In genomic region chr8:29976651-29977350, GRCm38 (mm10) we compare ENCODE assay signal across 29 mouse cellular contexts.
DNase-seq lines count a peak whose midpoint lies in the region; ATAC-seq and TF ChIP-seq lines count a peak whose summit lies in the region.
"Had no signal": no experiment of that assay in that cellular context is flagged by ENCODE, and none has a peak within 500 bp of the region (broad histone marks: within the 10 kb centered on the region; RNA-seq: fewer than 3 reads in every experiment).

No protein-coding gene starts in this region.

- H3K9ac ChIP-seq in midbrain, embryonic 11.5 days (ENCODE audit: low read length), result no peak overlapping the region
- H3K9ac ChIP-seq in midbrain, embryonic 13.5 days (replicated peaks), result no peak overlapping the region
- no peak overlapping the region for H3K9ac ChIP-seq in ES-E14 (ENCODE audit: insufficient read depth, low read depth, low read length, poor library complexity, severe bottlenecking)
- H3K9ac ChIP-seq in intestine, embryonic 16.5 days (ENCODE audit: low read depth, low read length), result no peak overlapping the region
- H3K9ac ChIP-seq: embryonic facial prominence, embryonic 12.5 days; embryonic facial prominence, embryonic 15.5 days; forebrain, postnatal 0 days; heart, embryonic 12.5 days; heart, embryonic 15.5 days; hindbrain, embryonic 14.5 days had no signal

- no peaks in the 10 kb centered on the region for H3K4me1 ChIP-seq in midbrain, embryonic 11.5 days (ENCODE audit: control insufficient read depth, insufficient read depth, low read length)
- H3K4me1 ChIP-seq in midbrain, embryonic 13.5 days (replicated peaks), result peaks cover 13% of the 10 kb centered on the region
- H3K4me1 ChIP-seq in ES-E14 (ENCODE audit: control insufficient read depth in 2 of 2, insufficient read depth in 2 of 2, low read length in 2 of 2, poor library complexity in 1 of 2), result no peaks in the 10 kb centered on the region
- H3K4me1 ChIP-seq in intestine, embryonic 16.5 days (ENCODE audit: control insufficient read depth, insufficient read depth, low read length), result no peaks in the 10 kb centered on the region
- H3K4me1 ChIP-seq: embryonic facial prominence, embryonic 12.5 days; embryonic facial prominence, embryonic 15.5 days; heart, embryonic 12.5 days; heart, embryonic 15.5 days; hindbrain, embryonic 10.5 days had no signal

- no peak overlapping the region for H3K4me3 ChIP-seq in midbrain, embryonic 11.5 days (ENCODE audit: low read depth, low read length)
- no peak overlapping the region for H3K4me3 ChIP-seq in midbrain, embryonic 13.5 days (replicated peaks)
- H3K4me3 ChIP-seq in ES-E14 (ENCODE audit: insufficient read depth in 1 of 2, low read depth in 1 of 2, low read length in 2 of 2, poor library complexity in 1 of 2, severe bottlenecking in 1 of 2), result no peak overlapping the region
- no peak overlapping the region for H3K4me3 ChIP-seq in left cerebral cortex, adult 2 months
- H3K4me3 ChIP-seq in intestine, embryonic 16.5 days (ENCODE audit: low read length), result no peak overlapping the region
- H3K4me3 ChIP-seq: embryonic facial prominence, embryonic 12.5 days; embryonic facial prominence, embryonic 15.5 days; heart, embryonic 12.5 days; heart, embryonic 15.5 days; hindbrain, embryonic 10.5 days had no signal

- in situ Hi-C loops in ES-E14 (cut with MboI; ENCODE audit: low sequenced_read_pairs in 2 of 2, unreplicated experiment in 2 of 2), result no loop called here

- peak; percentile 26 for DNase-seq in midbrain, embryonic 11.5 days (ENCODE audit: low spot score, missing footprints)
- peak; percentile 37 for DNase-seq in ES-E14 (ENCODE audit: low read depth, low spot score)
- peak; percentile 24 for DNase-seq in WW6 (ENCODE audit: low read depth, low spot score)
- no peak for DNase-seq in left cerebral cortex, adult 2 months (ENCODE audit: extremely low spot score in 1 of 2, low spot score in 2 of 2)
- DNase-seq in adrenal gland, postnatal 25 days, result no peak
- DNase-seq: adrenal gland, adult 8-10 months; adrenal gland, postnatal 36 days; B cell, adult 2 months; cerebellum, adult 18-20 months; cerebellum, adult 9-10 months; cerebellum, postnatal 14 days; forebrain, postnatal 0 days; gastrocnemius, postnatal 25 days; heart, adult 18-20 months; heart, postnatal 10 days; heart, postnatal 36 days had no signal

- H3K4me2 ChIP-seq in midbrain, embryonic 11.5 days, result no peak overlapping the region
- H3K4me2 ChIP-seq in midbrain, embryonic 13.5 days (replicated peaks), result no peak overlapping the region
- H3K4me2 ChIP-seq in intestine, embryonic 16.5 days (ENCODE audit: low read depth, low read length), result no peak overlapping the region
- H3K4me2 ChIP-seq: embryonic facial prominence, embryonic 12.5 days; embryonic facial prominence, embryonic 15.5 days; heart, embryonic 12.5 days; heart, embryonic 15.5 days; hindbrain, embryonic 14.5 days had no signal

- no peaks in the 10 kb centered on the region for H3K27me3 ChIP-seq in midbrain, embryonic 11.5 days (ENCODE audit: control insufficient read depth, insufficient read depth, low read length)
- H3K27me3 ChIP-seq in midbrain, embryonic 13.5 days, result no peaks in the 10 kb centered on the region
- H3K27me3 ChIP-seq in intestine, embryonic 16.5 days (replicated peaks; ENCODE audit: control insufficient read depth, insufficient read depth, low read length), result no peaks in the 10 kb centered on the region
- H3K27me3 ChIP-seq: embryonic facial prominence, embryonic 12.5 days; embryonic facial prominence, embryonic 15.5 days; heart, embryonic 12.5 days; heart, embryonic 15.5 days had no signal

- no peak for TF ChIP-seq CTCF in left cerebral cortex, adult 2 months (IDR thresholded peaks at IDR 0.05)

- WGBS in midbrain, embryonic 11.5 days, result 78% methylated on average over 4 of the region's 4 CpGs
- WGBS in midbrain, embryonic 13.5 days, result 71% methylated on average over 4 of the region's 4 CpGs
- 67% methylated on average over 4 of the region's 4 CpGs for WGBS in intestine, embryonic 16.5 days

- no peaks in the 10 kb centered on the region for H3K36me3 ChIP-seq in midbrain, embryonic 11.5 days (ENCODE audit: control insufficient read depth, insufficient read depth, low read length)
- H3K36me3 ChIP-seq in midbrain, embryonic 13.5 days, result no peaks in the 10 kb centered on the region
- no peaks in the 10 kb centered on the region for H3K36me3 ChIP-seq in ES-E14 (ENCODE audit: control insufficient read depth, insufficient read depth, low read length, poor library complexity, severe bottlenecking)
- no peaks in the 10 kb centered on the region for H3K36me3 ChIP-seq in intestine, embryonic 16.5 days (ENCODE audit: control insufficient read depth, insufficient read depth, low read length)
- H3K36me3 ChIP-seq: embryonic facial prominence, embryonic 12.5 days; embryonic facial prominence, embryonic 15.5 days; heart, embryonic 12.5 days; heart, embryonic 15.5 days; hindbrain, embryonic 10.5 days had no signal

- intact Hi-C loops in left cerebral cortex, adult 2 months (cut with DNase I), result no loop called here

- no peak for ATAC-seq in midbrain, embryonic 11.5 days (ENCODE audit: low FRiP score)
- no peak for ATAC-seq in midbrain, embryonic 13.5 days
- no peak for ATAC-seq in intestine, embryonic 16.5 days
- ATAC-seq: activated CD4-positive, CD25-positive, alpha-beta regulatory T cell, adult 4 months; forebrain, embryonic 14.5 days; forebrain, postnatal 0 days; hindbrain, postnatal 0 days; inflammation-experienced regulatory T-cells, adult 6 months; intestine, postnatal 0 days had no signal

- H3K27ac ChIP-seq in midbrain, embryonic 11.5 days (ENCODE audit: low read depth, low read length), result no peak overlapping the region
- no peak overlapping the region for H3K27ac ChIP-seq in midbrain, embryonic 13.5 days
- no peak overlapping the region; the same call in 1 of the 2 replicates for H3K27ac ChIP-seq in ES-E14 (ENCODE audit: insufficient read depth, low read depth, low read length, poor library complexity, severe bottlenecking)
- H3K27ac ChIP-seq in left cerebral cortex, adult 2 months, result no peak overlapping the region
- H3K27ac ChIP-seq in intestine, embryonic 16.5 days (ENCODE audit: low read length), result no peak overlapping the region
- H3K27ac ChIP-seq: embryonic facial prominence, embryonic 12.5 days; embryonic facial prominence, embryonic 15.5 days; heart, embryonic 15.5 days; hindbrain, embryonic 10.5 days; hindbrain, embryonic 14.5 days; hindbrain, postnatal 0 days had no signal

- no peaks in the 10 kb centered on the region for H3K9me3 ChIP-seq in midbrain, embryonic 11.5 days (ENCODE audit: control insufficient read depth, low read length)
- H3K9me3 ChIP-seq in midbrain, embryonic 13.5 days, result no peaks in the 10 kb centered on the region
- no peaks in the 10 kb centered on the region for H3K9me3 ChIP-seq in ES-E14 (ENCODE audit: control insufficient read depth, insufficient read depth, low read depth, low read length)
- H3K9me3 ChIP-seq in intestine, embryonic 16.5 days (ENCODE audit: control insufficient read depth, low read length), result no peaks in the 10 kb centered on the region
- H3K9me3 ChIP-seq: embryonic facial prominence, embryonic 12.5 days; embryonic facial prominence, embryonic 15.5 days; heart, embryonic 12.5 days; heart, embryonic 15.5 days; hindbrain, embryonic 10.5 days had no signal

TF ChIP-seq in ES-E14, 5 proteins besides CTCF, POLR2A, EP300 and RAD21:
- no peak for TF ChIP-seq MAFK (IDR thresholded peaks at IDR 0.05; ENCODE audit: insufficient read depth, low read depth, low read length)
- TF ChIP-seq ZNF384 (IDR thresholded peaks at IDR 0.05; ENCODE audit: low read depth, low read length), result no peak
- TF ChIP-seq CHD2 (IDR thresholded peaks at IDR 0.05; ENCODE audit: low read depth, low read length), result no peak
- no peak for TF ChIP-seq HCFC1 (IDR thresholded peaks at IDR 0.05; ENCODE audit: borderline replicate concordance, insufficient read depth, low read length)
- TF ChIP-seq ZC3H11A (IDR thresholded peaks at IDR 0.05; ENCODE audit: borderline replicate concordance, low read depth, low read length), result no peak
TF ChIP-seq in ES-E14: peak in this region for 0.

Comparison
In these comparisons a context has a peak if more than half of its experiments do, and no peak if none do; other contexts are left out.
1. DNase-seq: peak in midbrain, embryonic 11.5 days (single experiment), ES-E14 (single experiment) and WW6 (single experiment); none in left cerebral cortex, adult 2 months (0 of 2) and adrenal gland, postnatal 25 days (single experiment).